Mouse (Mus musculus): Measurements from ENCODE around the gene Man1a.

DNA sequence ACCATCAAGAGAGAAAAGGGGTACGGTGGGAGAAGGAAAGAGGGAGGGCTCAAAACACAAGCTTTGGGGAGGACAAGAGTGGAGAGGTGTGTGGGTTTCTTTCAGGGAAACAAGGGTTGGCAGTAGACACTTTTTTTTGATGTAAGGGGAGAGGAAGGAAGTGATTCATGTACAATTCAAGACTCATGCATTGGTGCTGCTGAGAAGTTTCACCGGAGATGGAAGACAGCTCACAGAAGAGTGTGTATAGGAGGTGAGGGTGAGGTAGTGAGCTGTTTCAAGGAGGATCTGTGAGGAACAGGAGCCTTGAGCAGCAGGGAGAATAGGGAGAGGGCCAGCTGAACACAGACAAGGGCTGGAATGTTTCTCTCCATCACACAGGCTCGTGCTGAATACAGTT is 116.7 kb downstream of the Man1a start:
- TF ChIP-seq CTCF (IDR thresholded peaks at IDR 0.05; ENCODE audit: low read depth), result no peak
- TF ChIP-seq EP300 (IDR thresholded peaks at IDR 0.05; ENCODE audit: low read depth), result no peak

Data from heart, postnatal 0 days (tissue).